Mouse (Mus musculus): ENCODE measurements around the gene Chadl. TPM values are rescaled to one million over a fixed set of nuclear protein-coding genes. Genes with fewer than 3 reads are reported as not detected.
"Not testable (repeated sequence)": the region's sequence is repeated elsewhere in the genome, so short reads cannot be mapped to it uniquely, and the experiment has no call there.

Gene Chadl
- polyA plus RNA-seq (2015; fragmentation: Nextera tagmentation; extraction: Ambion mirVana): 1.7 and 2.2 TPM in 2 replicates

- no peak for ATAC-seq
- 65% methylated on average over 7 of the region's 7 CpGs for WGBS
- Histone ChIP-seq H3K4me1 (ENCODE audit: control insufficient read depth, insufficient read depth, low read length) (peaks cover 8% of the 10 kb centered on the region), H3K4me2 (ENCODE audit: low read depth, low read length) (no peak within 1 kb of the TSS), H3K27ac (ENCODE audit: low read length) (no peak within 1 kb of the TSS), H3K27me3 (replicated peaks; ENCODE audit: control insufficient read depth, insufficient read depth, low read length) (peaks cover 24% of the 10 kb centered on the region), H3K4me3 (ENCODE audit: low read length) (no peak within 1 kb of the TSS), H3K36me3 (ENCODE audit: control insufficient read depth, insufficient read depth, low read length) (no peaks in the 10 kb centered on the region), H3K9ac (ENCODE audit: low read depth, low read length) (no peak within 1 kb of the TSS), H3K9me3 (ENCODE audit: control insufficient read depth, low read length) (no peaks in the 10 kb centered on the region)
Measured at GRCm38 (mm10) chr15:81697175-81697574, at the start of gene Chadl. Chadl (minus strand) TSS chr15:81697287.

GRCm38 (mm10) chr15:81745601-81746114 lies 48.6 kb upstream of the Chadl start:
- no peaks in the 10 kb centered on the region for H3K27me3 ChIP-seq (replicated peaks; ENCODE audit: control insufficient read depth, insufficient read depth, low read length)
- ATAC-seq: peak; percentile 49
- H3K9me3 ChIP-seq (ENCODE audit: control insufficient read depth, low read length): no peaks in the 10 kb centered on the region
- WGBS: 1% methylated on average over 32 of the region's 33 CpGs
- peak overlapping the region; percentile 94 for H3K9ac ChIP-seq (ENCODE audit: low read depth, low read length)
- peak overlapping the region; percentile 81 for H3K4me2 ChIP-seq (ENCODE audit: low read depth, low read length)
- H3K36me3 ChIP-seq (ENCODE audit: control insufficient read depth, insufficient read depth, low read length): no peaks in the 10 kb centered on the region
- H3K27ac ChIP-seq (ENCODE audit: low read length): peak overlapping the region; percentile 80
- peak overlapping the region; percentile 90 for H3K4me3 ChIP-seq (ENCODE audit: low read length)
- H3K4me1 ChIP-seq (ENCODE audit: control insufficient read depth, insufficient read depth, low read length): peaks cover 7% of the 10 kb centered on the region

GRCm38 (mm10) chr15:81744992-81745600 lies 48.0 kb upstream of the Chadl start, which contains the start of the genes Zc3h7b and Rangap1:
Zc3h7b (plus strand) TSS chr15:81745057.
Rangap1 (minus strand) TSS chr15:81745530.
- peak within 1 kb of the TSS; percentile 80 for H3K27ac ChIP-seq (ENCODE audit: low read length)
- H3K36me3 ChIP-seq (ENCODE audit: control insufficient read depth, insufficient read depth, low read length): no peaks in the 10 kb centered on the region
- peak within 1 kb of the TSS; percentile 81 for H3K4me2 ChIP-seq (ENCODE audit: low read depth, low read length)
- peak within 1 kb of the TSS; percentile 90 for H3K4me3 ChIP-seq (ENCODE audit: low read length)
- peaks cover 7% of the 10 kb centered on the region for H3K4me1 ChIP-seq (ENCODE audit: control insufficient read depth, insufficient read depth, low read length)
- under 1% methylated on average over 63 of the region's 65 CpGs for WGBS
- no peaks in the 10 kb centered on the region for H3K27me3 ChIP-seq (replicated peaks; ENCODE audit: control insufficient read depth, insufficient read depth, low read length)
- peak within 1 kb of the TSS; percentile 94 for H3K9ac ChIP-seq (ENCODE audit: low read depth, low read length)
- peak; percentile 88 for ATAC-seq
- no peaks in the 10 kb centered on the region for H3K9me3 ChIP-seq (ENCODE audit: control insufficient read depth, low read length)

GRCm38 (mm10) chr15:81742368-81742767 lies 45.3 kb upstream of the Chadl start:
- H3K27ac ChIP-seq (ENCODE audit: low read length); H3K4me3 ChIP-seq (ENCODE audit: low read length); H3K4me2 ChIP-seq (ENCODE audit: low read depth, low read length); H3K36me3 ChIP-seq (ENCODE audit: control insufficient read depth, insufficient read depth, low read length); H3K27me3 ChIP-seq (replicated peaks; ENCODE audit: control insufficient read depth, insufficient read depth, low read length); H3K9ac ChIP-seq (ENCODE audit: low read depth, low read length); H3K9me3 ChIP-seq (ENCODE audit: control insufficient read depth, low read length); ATAC-seq; H3K4me1 ChIP-seq (ENCODE audit: control insufficient read depth, insufficient read depth, low read length): not testable (repeated sequence)
- 48% methylated on average over 2 of the region's 2 CpGs for WGBS

GRCm38 (mm10) chr15:81739924-81740323 lies 42.8 kb upstream of the Chadl start:
- no peak for ATAC-seq

GRCm38 (mm10) chr15:81739296-81739695 lies 42.2 kb upstream of the Chadl start:
- Histone ChIP-seq H3K4me1 (ENCODE audit: control insufficient read depth, insufficient read depth, low read length) (no peaks in the 10 kb centered on the region), H3K27me3 (replicated peaks; ENCODE audit: control insufficient read depth, insufficient read depth, low read length) (no peaks in the 10 kb centered on the region), H3K4me2 (ENCODE audit: low read depth, low read length) (no peak overlapping the region), H3K9ac (ENCODE audit: low read depth, low read length) (no peak overlapping the region), H3K27ac (ENCODE audit: low read length) (no peak overlapping the region), H3K36me3 (ENCODE audit: control insufficient read depth, insufficient read depth, low read length) (no peaks in the 10 kb centered on the region), H3K4me3 (ENCODE audit: low read length) (no peak overlapping the region), H3K9me3 (ENCODE audit: control insufficient read depth, low read length) (no peaks in the 10 kb centered on the region)
- WGBS: 66% methylated on average over 3 of the region's 3 CpGs
- no peak for ATAC-seq

More at GRCm38 (mm10) chr15:81739924-81740323, 42.8 kb upstream of the Chadl start:
- Histone ChIP-seq H3K4me2 (ENCODE audit: low read depth, low read length) (no peak overlapping the region), H3K36me3 (ENCODE audit: control insufficient read depth, insufficient read depth, low read length) (no peaks in the 10 kb centered on the region), H3K4me3 (ENCODE audit: low read length) (no peak overlapping the region), H3K27me3 (replicated peaks; ENCODE audit: control insufficient read depth, insufficient read depth, low read length) (no peaks in the 10 kb centered on the region), H3K4me1 (ENCODE audit: control insufficient read depth, insufficient read depth, low read length) (no peaks in the 10 kb centered on the region), H3K9me3 (ENCODE audit: control insufficient read depth, low read length) (no peaks in the 10 kb centered on the region), H3K27ac (ENCODE audit: low read length) (no peak overlapping the region), H3K9ac (ENCODE audit: low read depth, low read length) (no peak overlapping the region)
- WGBS: 14% methylated on average over 2 of the region's 2 CpGs

GRCm38 (mm10) chr15:81735075-81735474 lies 38.0 kb upstream of the Chadl start:
- ATAC-seq: no peak
- 0 out of 2 replicates have a peak, but pooled peaks cover 2% of the 10 kb centered on the region for H3K4me1 ChIP-seq (ENCODE audit: control insufficient read depth, insufficient read depth, low read length)
- no peak overlapping the region for H3K4me3 ChIP-seq (ENCODE audit: low read length)
- WGBS: 56% methylated on average over 3 of the region's 3 CpGs
- H3K27me3 ChIP-seq (replicated peaks; ENCODE audit: control insufficient read depth, insufficient read depth, low read length): no peaks in the 10 kb centered on the region
- no peak overlapping the region for H3K4me2 ChIP-seq (ENCODE audit: low read depth, low read length)
- no peak overlapping the region for H3K9ac ChIP-seq (ENCODE audit: low read depth, low read length)
- H3K27ac ChIP-seq (ENCODE audit: low read length): no peak overlapping the region
- no peaks in the 10 kb centered on the region for H3K36me3 ChIP-seq (ENCODE audit: control insufficient read depth, insufficient read depth, low read length)
- no peaks in the 10 kb centered on the region for H3K9me3 ChIP-seq (ENCODE audit: control insufficient read depth, low read length)

- Histone ChIP-seq H3K36me3 (ENCODE audit: control insufficient read depth, insufficient read depth, low read length) (no peaks in the 10 kb centered on the region), H3K27ac (ENCODE audit: low read length) (peak overlapping the region; percentile 77), H3K4me3 (ENCODE audit: low read length) (peak overlapping the region; percentile 98), H3K4me1 (ENCODE audit: control insufficient read depth, insufficient read depth, low read length) (peaks cover 20% of the 10 kb centered on the region), H3K9ac (ENCODE audit: low read depth, low read length) (peak overlapping the region; percentile 89), H3K9me3 (ENCODE audit: control insufficient read depth, low read length) (no peaks in the 10 kb centered on the region), H3K4me2 (ENCODE audit: low read depth, low read length) (peak overlapping the region; percentile 81), H3K27me3 (replicated peaks; ENCODE audit: control insufficient read depth, insufficient read depth, low read length) (no peaks in the 10 kb centered on the region)
- peak; percentile 99 for ATAC-seq
- 5% methylated on average over 41 of the region's 41 CpGs for WGBS
Measured at GRCm38 (mm10) chr15:81729792-81730635, 32.9 kb upstream of the Chadl start.

GRCm38 (mm10) chr15:81729241-81729791 lies 32.2 kb upstream of the Chadl start:
- H3K4me3 ChIP-seq (ENCODE audit: low read length): peak overlapping the region; percentile 98
- H3K4me1 ChIP-seq (ENCODE audit: control insufficient read depth, insufficient read depth, low read length): peaks cover 23% of the 10 kb centered on the region
- under 1% methylated on average over 49 of the region's 49 CpGs for WGBS
- peak overlapping the region; percentile 77 for H3K27ac ChIP-seq (ENCODE audit: low read length)
- H3K9ac ChIP-seq (ENCODE audit: low read depth, low read length): peak overlapping the region; percentile 89
- no peaks in the 10 kb centered on the region for H3K9me3 ChIP-seq (ENCODE audit: control insufficient read depth, low read length)
- H3K36me3 ChIP-seq (ENCODE audit: control insufficient read depth, insufficient read depth, low read length): no peaks in the 10 kb centered on the region
- peak overlapping the region; percentile 81 for H3K4me2 ChIP-seq (ENCODE audit: low read depth, low read length)
- ATAC-seq: peak; percentile 60
- no peaks in the 10 kb centered on the region for H3K27me3 ChIP-seq (replicated peaks; ENCODE audit: control insufficient read depth, insufficient read depth, low read length)

All from intestine, embryonic 16.5 days (tissue).